Mouse (Mus musculus): Measurements from ENCODE around the gene Ablim1. TPM values are rescaled to one million over a fixed set of nuclear protein-coding genes. Genes with fewer than 3 reads are reported as not detected.

Gene Ablim1
- polyA plus RNA-seq, 1 experiment from 2014 or later: 0.46 TPM

DNA sequence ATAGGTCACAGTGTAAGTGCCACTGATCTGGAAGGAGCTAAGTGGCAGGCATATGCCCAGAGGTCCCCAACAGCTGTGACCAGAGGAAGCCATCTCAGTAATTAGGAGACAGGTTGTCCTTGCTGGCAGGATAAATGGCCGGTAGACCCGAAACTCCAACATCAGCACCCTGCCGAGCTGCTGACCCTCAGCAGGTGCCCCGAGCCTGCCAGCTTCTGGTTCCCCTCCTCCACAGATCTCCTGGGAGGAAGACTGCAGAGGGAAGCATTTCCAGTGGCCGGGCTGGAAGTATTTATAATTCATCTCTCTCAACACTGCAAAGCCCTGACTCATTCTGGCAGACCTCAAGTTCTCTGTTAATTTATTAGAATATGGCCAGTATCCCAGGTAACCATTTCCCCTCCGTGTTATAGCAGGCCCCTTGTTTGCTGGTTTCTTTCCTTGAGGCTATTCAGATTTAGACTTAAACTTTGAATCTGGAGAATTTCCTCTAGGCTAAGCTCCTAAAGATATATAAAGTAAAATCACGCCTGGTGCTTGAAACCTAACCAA is 93.0 kb downstream of the Ablim1 start:
- Histone ChIP-seq H3K27ac (no peak overlapping the region), H3K4me3 (ENCODE audit: inconsistent target) (no peak overlapping the region), H3K36me3 (ENCODE audit: inconsistent target) (no peaks in the 10 kb centered on the region), H3K79me2 (ENCODE audit: inconsistent target) (no peaks in the 10 kb centered on the region)
- 22% methylated on average over 7 of the region's 7 CpGs for WGBS (ENCODE audit: missing documents)

DNA sequence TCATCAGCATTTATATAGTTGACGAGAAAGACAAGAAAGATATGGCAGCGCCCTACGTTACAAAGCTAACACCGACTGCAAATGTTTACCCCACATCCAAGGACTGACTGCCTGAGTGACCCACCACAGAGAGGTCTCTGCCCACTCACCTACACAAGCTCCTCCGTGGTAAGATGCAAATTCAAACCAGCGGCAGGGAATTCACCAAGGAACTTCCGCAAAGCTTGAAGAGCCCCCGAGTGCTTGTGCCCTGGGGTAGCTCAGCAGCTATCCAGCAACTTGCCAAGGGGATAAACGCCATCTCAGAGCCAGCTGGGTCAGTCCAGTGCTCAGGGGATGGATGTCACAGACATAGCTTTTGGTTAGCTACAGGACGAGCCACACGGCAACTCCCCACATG is 95.0 kb downstream of the Ablim1 start:
- Histone ChIP-seq H3K27ac (no peak overlapping the region), H3K4me3 (ENCODE audit: inconsistent target) (no peak overlapping the region)
- 85% methylated on average over 11 of the region's 11 CpGs for WGBS (ENCODE audit: missing documents)

DNA sequence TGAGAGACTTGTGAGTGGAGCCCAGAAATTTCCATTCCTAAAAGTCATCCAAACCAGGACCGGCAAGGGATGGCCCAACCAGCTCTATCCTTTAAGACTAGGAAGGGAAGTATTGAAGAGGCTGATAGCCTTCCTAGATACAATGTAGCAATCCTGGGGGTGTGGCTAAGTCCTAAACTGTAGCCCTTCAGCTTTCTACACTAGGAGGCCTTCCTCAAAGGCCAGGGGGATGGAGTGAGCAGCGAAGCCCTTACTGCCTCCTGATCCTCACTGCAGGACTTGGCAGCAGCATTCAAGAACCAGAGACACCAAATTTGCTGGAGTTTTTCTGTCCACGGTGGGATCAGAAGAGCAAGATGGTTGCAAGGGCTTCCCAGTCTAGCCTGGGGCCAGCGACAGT is 97.6 kb downstream of the Ablim1 start:
- Histone ChIP-seq H3K79me2 (ENCODE audit: inconsistent target) (no peaks in the 10 kb centered on the region), H3K27ac (no peak overlapping the region), H3K4me3 (ENCODE audit: inconsistent target) (no peak overlapping the region), H3K36me3 (ENCODE audit: inconsistent target) (no peaks in the 10 kb centered on the region)
- 77% methylated on average over 4 of the region's 4 CpGs for WGBS (ENCODE audit: missing documents)

More for the DNA sequence above, 95.0 kb downstream of the Ablim1 start:
- H3K79me2 ChIP-seq (ENCODE audit: inconsistent target): no peaks in the 10 kb centered on the region
- no peaks in the 10 kb centered on the region for H3K36me3 ChIP-seq (ENCODE audit: inconsistent target)

DNA sequence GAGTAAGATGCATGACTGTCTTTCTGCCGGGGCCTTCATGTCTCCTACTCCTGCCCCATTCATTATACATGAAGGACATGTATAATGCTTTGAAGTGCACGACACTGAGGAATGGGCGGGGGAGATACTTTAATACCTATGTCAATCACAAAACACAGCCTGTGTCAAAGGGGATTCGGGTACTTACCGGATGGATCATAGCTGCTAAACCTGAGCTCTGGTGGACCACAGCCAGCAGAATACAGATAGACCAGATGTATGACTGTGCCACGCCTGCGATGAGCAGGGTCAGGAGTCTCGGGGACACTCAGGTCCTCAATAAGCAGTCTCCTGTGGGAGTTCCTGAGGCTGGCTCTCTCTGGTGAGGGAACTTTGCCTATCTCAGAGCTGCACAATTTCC is 99.2 kb downstream of the Ablim1 start:
- Histone ChIP-seq H3K79me2 (ENCODE audit: inconsistent target) (no peaks in the 10 kb centered on the region), H3K27ac (no peak overlapping the region), H3K4me3 (ENCODE audit: inconsistent target) (no peak overlapping the region), H3K36me3 (ENCODE audit: inconsistent target) (no peaks in the 10 kb centered on the region)
- WGBS (ENCODE audit: missing documents): 96% methylated on average over 8 of the region's 8 CpGs

DNA sequence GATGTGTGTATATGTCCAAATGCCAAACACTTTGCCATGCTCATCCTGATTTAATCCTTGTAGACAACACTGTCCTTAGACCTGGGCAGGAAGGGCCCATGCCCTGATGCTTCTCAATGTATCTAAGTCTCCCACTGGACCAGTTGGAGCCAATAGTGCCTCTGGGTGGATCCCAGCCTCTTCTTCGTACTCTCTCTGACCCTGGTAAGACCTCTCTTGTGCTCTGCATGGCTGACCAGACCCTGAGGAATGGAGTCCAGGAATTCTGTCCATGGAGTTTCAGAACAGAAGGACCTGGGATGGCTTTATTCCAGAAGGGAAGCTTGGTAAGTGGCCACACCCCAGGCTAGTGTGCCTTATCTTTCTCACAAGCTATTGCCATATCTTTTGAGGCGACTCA is 102.3 kb downstream of the Ablim1 start:
- no peak overlapping the region for H3K4me3 ChIP-seq (ENCODE audit: inconsistent target)
- H3K27ac ChIP-seq: no peak overlapping the region
- H3K79me2 ChIP-seq (ENCODE audit: inconsistent target): no peaks in the 10 kb centered on the region
- 85% methylated on average over 2 of the region's 2 CpGs for WGBS (ENCODE audit: missing documents)
- no peaks in the 10 kb centered on the region for H3K36me3 ChIP-seq (ENCODE audit: inconsistent target)

DNA sequence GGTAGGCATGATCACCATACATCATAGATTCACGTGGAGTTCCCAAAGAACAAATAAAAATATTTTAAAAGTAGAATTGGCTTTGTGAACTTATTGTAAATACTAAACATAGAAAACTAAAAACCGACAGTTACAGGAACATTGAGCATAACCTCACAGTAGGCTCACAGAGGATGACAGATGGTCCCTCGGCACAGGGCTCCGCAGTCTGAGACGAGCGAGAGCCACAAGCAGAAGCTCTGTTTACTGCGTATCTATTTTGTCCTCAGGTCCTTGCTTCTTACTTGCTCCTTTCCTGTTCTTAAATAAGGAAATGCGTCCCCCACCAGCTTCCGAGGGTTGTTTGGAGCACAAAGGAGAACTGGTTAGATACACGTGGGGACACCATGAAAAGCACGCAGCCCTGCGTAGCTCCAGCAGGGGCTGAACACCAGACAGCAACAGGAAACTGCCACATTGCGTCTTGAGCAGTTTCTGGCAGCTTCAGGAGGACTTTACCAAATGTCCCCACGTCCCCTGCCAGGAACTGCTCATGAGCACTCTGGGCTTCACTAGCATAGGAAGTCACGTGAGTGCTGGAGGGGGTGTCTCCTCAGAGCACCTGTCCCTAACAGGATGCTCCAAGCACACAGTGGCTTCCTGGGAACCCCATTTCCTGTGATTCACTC is 103.1 kb downstream of the Ablim1 start:
- Histone ChIP-seq H3K4me3 (ENCODE audit: inconsistent target) (no peak overlapping the region), H3K36me3 (ENCODE audit: inconsistent target) (no peaks in the 10 kb centered on the region), H3K79me2 (ENCODE audit: inconsistent target) (no peaks in the 10 kb centered on the region), H3K27ac (no peak overlapping the region)
- 17% methylated on average over 15 of the region's 15 CpGs for WGBS (ENCODE audit: missing documents)

DNA sequence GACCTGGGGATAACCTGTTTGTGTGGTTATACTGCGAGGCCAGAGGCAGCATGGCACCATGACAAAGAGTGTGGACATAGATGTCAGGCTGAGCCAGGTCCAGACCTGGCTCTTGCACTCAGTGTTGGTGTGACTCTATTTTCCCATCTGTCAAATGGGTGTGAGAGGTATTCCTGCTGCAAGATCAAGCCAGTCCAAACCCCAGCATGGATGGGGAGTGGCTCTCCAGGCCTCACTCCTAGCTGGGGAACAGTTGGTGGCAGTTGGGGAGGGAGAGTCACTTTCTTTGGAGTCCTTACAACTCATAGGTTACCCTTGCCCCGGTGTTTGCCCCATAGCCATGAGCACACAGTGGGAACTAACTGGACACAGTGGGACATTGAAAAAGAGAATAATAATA is 103.8 kb downstream of the Ablim1 start:
- no peak overlapping the region for H3K27ac ChIP-seq
- no peaks in the 10 kb centered on the region for H3K79me2 ChIP-seq (ENCODE audit: inconsistent target)
- no peak overlapping the region for H3K4me3 ChIP-seq (ENCODE audit: inconsistent target)
- WGBS (ENCODE audit: missing documents): 95% methylated on average over 2 of the region's 2 CpGs
- no peaks in the 10 kb centered on the region for H3K36me3 ChIP-seq (ENCODE audit: inconsistent target)

DNA sequence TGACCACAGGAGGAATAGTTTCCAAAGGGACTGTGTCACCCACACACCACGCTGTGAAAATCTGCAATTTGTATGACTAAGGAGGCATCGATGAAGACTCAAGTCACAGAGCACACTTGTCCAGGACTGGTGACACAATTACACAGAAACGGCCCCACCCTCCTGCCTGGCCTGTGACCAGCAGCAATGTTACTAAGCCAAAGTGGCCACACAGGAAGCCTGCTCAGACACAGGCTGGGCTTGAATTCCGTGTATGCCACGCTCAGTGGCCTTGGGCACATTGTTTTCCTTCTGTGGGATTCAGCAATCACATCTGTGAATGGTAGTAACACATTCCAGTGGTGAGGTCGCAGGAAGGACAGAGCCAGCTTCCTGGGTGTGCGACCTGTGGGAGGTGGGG is 110.6 kb downstream of the Ablim1 start:
- Histone ChIP-seq H3K4me3 (ENCODE audit: inconsistent target) (no peak overlapping the region), H3K27ac (no peak overlapping the region), H3K79me2 (ENCODE audit: inconsistent target) (no peaks in the 10 kb centered on the region), H3K36me3 (ENCODE audit: inconsistent target) (no peaks in the 10 kb centered on the region)
- 29% methylated on average over 7 of the region's 7 CpGs for WGBS (ENCODE audit: missing documents)

DNA sequence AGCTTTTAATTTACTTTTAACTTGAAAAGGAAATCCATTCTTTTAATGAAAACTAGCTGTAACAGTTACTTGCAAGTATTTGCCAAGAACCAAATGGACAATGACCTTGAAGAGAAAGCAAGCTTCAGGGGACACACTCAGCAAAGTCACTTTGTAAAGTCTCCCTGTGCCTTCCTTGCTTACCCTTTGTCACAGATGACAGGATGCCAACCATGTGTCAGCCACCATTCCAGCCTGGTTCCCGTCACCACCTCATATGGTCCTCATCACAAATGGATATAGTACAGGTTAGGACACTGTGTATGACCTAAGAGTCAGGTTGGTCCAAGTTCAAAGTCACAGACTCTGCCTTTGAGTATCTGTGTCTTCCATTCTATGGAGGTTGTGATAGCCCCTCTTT is 112.2 kb downstream of the Ablim1 start:
- Histone ChIP-seq H3K4me3 (ENCODE audit: inconsistent target) (no peak overlapping the region), H3K36me3 (ENCODE audit: inconsistent target) (no peaks in the 10 kb centered on the region), H3K27ac (no peak overlapping the region), H3K79me2 (ENCODE audit: inconsistent target) (no peaks in the 10 kb centered on the region)
- WGBS (ENCODE audit: missing documents): 85% methylated on average over 1 of the region's 1 CpGs

DNA sequence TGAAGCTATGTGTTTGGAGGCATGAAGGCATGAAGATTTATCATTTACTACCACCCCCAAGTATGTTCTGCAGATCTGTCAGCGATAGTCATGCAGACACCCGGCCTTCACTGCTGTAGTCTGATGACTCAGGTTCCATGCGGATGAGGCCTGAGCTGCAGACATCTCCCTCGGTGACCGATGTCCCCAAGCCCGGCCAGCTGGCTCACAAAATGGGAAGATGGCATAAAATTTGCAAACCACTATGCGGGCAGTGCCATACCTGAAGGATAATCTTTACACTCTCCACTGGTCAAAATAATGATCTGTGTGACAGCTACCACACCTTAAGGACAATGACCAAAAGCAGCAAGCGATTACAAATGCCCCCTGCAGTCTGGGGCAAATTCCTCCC is 113.6 kb downstream of the Ablim1 start:
- H3K36me3 ChIP-seq (ENCODE audit: inconsistent target): no peaks in the 10 kb centered on the region
- no peaks in the 10 kb centered on the region for H3K79me2 ChIP-seq (ENCODE audit: inconsistent target)
- H3K27ac ChIP-seq: no peak overlapping the region
- 95% methylated on average over 8 of the region's 8 CpGs for WGBS (ENCODE audit: missing documents)
- no peak overlapping the region for H3K4me3 ChIP-seq (ENCODE audit: inconsistent target)

DNA sequence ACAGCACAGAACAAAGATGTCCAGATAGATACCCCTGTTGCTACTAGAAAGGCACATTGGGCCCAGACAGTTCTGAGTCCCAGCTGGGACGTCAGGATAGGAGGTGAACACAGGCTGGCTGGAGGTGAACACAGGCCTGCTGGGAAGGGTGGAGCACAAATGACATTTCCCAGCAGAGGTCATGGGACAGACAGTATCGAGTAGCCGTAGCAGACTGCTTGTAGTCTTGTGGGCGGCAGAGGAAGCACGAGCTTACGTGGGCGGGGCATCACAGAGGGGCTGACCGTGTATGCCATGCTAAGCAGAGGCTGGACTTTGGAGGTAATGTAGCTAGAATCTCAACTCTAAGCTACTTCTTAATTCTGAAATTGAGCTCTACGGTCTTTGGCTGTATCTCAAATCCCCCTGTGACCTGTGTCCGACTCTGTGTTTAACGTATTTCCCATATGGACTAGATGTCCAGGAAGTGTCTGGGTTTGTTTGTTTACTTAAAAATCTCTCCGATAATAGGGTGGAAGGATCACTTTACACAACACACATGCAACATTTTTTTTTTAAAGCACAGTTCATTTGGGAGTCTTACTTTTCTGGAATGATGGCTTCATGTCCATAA is 114.1 kb downstream of the Ablim1 start:
- Histone ChIP-seq H3K36me3 (ENCODE audit: inconsistent target) (no peaks in the 10 kb centered on the region), H3K79me2 (ENCODE audit: inconsistent target) (no peaks in the 10 kb centered on the region), H3K27ac (no peak overlapping the region), H3K4me3 (ENCODE audit: inconsistent target) (no peak overlapping the region)
- WGBS (ENCODE audit: missing documents): 51% methylated on average over 12 of the region's 12 CpGs

DNA sequence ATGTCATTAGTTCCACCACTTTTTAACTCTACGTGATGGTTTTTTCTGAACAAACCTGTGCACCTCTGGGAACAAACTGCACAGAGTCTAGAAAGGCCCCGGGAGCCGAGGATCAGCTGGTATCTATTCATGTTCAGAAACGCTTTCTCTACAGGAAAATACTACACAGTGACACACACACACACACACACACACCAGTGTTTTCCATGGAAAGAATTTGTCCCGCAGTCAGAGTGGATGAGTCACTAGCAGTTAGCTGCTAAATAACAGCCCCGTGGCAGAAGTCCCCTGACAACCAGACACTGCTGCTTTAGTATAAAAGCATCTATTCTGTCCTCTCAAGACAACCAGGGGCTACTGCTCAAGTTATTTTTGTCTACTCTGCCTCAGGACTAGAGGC is 115.4 kb downstream of the Ablim1 start:
- 94% methylated on average over 6 of the region's 6 CpGs for WGBS (ENCODE audit: missing documents)
- H3K36me3 ChIP-seq (ENCODE audit: inconsistent target): no peaks in the 10 kb centered on the region
- no peaks in the 10 kb centered on the region for H3K79me2 ChIP-seq (ENCODE audit: inconsistent target)
- no peak overlapping the region for H3K27ac ChIP-seq
- H3K4me3 ChIP-seq (ENCODE audit: inconsistent target): no peak overlapping the region

DNA sequence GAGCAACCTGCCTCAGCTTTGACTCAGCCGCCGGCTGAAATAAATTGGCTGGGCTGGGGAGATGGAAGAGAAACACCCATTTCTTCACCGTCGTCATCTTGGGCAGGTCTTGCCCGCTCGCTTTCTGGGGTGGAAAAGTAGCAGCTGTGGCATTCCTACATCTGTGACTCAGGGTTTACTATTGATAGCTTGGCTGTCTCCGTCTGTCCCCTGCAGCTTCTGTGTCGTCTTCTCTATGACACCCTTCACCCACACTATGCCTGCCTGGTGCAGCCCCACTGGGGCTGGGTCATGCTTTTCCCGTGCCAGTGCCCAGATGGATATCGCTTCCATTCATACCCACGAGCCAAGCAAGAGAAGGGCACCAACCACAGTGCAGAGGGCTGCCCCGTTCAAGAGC is 116.2 kb downstream of the Ablim1 start:
- WGBS (ENCODE audit: missing documents): 91% methylated on average over 10 of the region's 12 CpGs
- no peak overlapping the region for H3K4me3 ChIP-seq (ENCODE audit: inconsistent target)
- H3K36me3 ChIP-seq (ENCODE audit: inconsistent target): no peaks in the 10 kb centered on the region
- no peak overlapping the region for H3K27ac ChIP-seq
- no peaks in the 10 kb centered on the region for H3K79me2 ChIP-seq (ENCODE audit: inconsistent target)

DNA sequence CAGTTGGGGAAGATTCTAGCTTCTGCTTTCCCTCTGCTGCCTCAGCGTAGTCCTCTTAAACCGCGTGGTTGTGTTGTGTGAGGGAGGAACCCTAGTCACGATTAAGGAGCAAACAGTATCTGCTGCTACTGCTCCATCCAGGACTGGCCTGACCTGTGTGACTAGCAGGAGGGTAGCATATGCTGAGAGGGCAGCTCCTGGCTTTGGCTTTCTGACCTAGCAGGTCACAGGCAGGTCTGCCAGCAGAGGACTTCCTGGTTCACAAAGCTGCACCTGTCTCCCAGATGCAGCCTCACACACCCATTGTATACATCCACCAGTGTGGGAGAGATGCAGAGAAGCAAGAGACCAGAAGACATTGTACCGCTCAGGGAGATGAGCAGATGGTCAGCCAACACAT is 116.7 kb downstream of the Ablim1 start:
- H3K79me2 ChIP-seq (ENCODE audit: inconsistent target): no peaks in the 10 kb centered on the region
- H3K4me3 ChIP-seq (ENCODE audit: inconsistent target): no peak overlapping the region
- no peaks in the 10 kb centered on the region for H3K36me3 ChIP-seq (ENCODE audit: inconsistent target)
- WGBS (ENCODE audit: missing documents): 33% methylated on average over 5 of the region's 5 CpGs
- H3K27ac ChIP-seq: no peak overlapping the region

DNA sequence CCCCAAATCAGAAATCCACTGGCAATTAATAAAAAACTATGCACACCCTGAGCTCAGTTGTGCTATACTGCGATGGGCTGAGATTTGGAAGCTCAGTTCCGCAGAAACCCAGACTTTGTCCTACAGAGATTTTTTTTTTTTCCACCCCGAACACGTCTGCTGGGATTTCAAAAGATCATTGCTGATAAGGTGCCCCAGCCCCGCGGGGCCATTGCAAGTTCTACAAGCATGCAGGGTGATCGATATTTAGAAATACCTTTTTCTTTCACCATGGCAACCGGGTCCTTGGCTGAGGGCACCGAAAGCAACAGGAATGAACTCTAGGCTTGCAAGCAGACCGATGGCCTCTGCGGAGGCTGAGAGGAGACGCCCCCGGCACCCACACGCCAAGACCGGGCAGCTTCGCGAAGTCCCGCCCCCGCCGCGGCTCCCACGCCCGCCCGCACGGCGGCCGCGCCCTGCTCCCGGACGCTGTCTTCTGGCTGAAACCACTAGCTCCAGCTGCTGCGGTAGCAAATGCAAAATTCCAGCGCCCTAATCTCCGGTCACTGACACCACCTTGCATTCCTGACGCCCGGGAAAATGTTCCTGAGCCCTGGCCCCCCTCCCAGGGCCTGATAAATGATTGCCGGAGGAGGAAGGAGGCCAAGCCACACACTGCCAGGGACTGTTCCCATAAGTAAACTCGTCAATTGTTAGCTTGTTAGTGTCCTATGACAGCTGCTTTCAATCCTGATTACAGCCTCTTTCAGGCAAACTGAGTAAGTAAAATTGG is 117.5 kb downstream of the Ablim1 start:
- WGBS (ENCODE audit: missing documents): 3% methylated on average over 35 of the region's 37 CpGs
- no peaks in the 10 kb centered on the region for H3K36me3 ChIP-seq (ENCODE audit: inconsistent target)

More for the DNA sequence above, 117.5 kb downstream of the Ablim1 start:
- H3K27ac ChIP-seq: no peak overlapping the region
- H3K79me2 ChIP-seq (ENCODE audit: inconsistent target): no peaks in the 10 kb centered on the region
- H3K4me3 ChIP-seq (ENCODE audit: inconsistent target): no peak overlapping the region

Data from macrophage (primary cell).